Mouse (Mus musculus): ENCODE results near the gene Acvr1. TPM values are rescaled to one million over a fixed set of nuclear protein-coding genes. Genes with fewer than 3 reads are reported as not detected.

Acvr1 gene
- total RNA-seq, 2 experiments from 2014 or later: 12.4 to 16.2 TPM

GRCm38 (mm10) chr2:58403481-58403880 lies 163.5 kb downstream of the Acvr1 start:
- DNase-seq: no peak

DNA sequence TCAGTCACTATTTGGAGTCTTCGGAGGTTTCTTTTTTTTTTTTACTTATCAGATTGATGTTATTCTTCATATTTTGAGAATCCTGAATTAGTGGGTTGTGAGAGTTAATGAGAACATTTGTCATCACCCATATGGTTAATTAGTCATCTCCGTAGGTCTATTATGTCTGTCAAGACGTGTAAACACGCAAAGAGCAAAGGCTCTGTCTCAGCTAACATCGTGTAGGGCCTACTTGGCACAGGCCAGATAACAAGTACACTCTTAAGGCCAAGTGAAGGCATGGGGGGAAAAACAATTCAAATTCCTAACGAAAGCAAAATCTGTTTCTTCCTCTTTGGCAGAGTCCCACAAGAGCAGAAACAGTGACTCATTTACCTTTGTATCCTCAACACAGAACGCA lies 178.4 kb downstream of the Acvr1 start:
- DNase-seq: no peak

GRCm38 (mm10) chr2:58380020-58380419 lies 186.9 kb downstream of the Acvr1 start:
- DNase-seq: no peak

GRCm38 (mm10) chr2:58379475-58379874 lies 187.5 kb downstream of the Acvr1 start:
- no peak for DNase-seq

- no peak for DNase-seq
These were observed 189.4 kb downstream of the Acvr1 start for GRCm38 (mm10) chr2:58377417-58378130.

DNA sequence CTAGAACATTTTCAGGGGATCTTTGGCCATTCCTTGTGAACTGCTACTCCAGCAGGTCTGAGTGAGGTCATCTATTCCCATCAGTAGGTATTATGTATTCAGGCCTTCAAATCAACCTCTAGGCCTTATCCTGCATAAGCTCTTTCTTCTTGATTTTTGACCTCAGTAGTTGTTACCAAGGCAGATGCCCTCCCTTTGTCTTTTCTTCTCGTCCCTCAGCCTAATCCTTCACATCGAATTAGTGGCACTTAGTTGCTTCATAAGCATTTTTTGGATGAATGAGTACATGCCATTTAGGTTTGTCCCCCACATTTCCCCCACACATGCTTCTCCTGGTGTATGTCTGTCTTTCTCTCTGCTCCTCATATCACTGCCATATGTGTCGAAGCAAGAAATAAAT lies 200.8 kb downstream of the Acvr1 start:
- DNase-seq: no peak

GRCm38 (mm10) chr2:58361361-58362046 lies 205.5 kb downstream of the Acvr1 start:
- no peak for DNase-seq

DNA sequence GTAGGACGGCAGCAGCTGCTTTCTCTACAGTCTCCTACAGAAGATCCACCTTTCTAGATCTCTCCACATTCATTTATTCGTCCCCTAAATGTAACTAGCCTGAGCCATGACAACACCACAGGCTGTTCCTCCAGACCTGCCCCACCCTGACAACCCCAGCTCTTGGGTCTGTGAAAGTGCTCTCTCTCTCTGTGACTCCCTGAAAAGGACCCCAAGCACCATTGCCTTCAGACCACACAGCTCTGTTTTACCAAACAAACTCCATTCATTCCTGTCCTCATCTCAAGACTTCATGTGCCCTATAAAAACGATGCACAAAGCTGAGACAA lies 208.9 kb downstream of the Acvr1 start:
- no peak for DNase-seq

DNA sequence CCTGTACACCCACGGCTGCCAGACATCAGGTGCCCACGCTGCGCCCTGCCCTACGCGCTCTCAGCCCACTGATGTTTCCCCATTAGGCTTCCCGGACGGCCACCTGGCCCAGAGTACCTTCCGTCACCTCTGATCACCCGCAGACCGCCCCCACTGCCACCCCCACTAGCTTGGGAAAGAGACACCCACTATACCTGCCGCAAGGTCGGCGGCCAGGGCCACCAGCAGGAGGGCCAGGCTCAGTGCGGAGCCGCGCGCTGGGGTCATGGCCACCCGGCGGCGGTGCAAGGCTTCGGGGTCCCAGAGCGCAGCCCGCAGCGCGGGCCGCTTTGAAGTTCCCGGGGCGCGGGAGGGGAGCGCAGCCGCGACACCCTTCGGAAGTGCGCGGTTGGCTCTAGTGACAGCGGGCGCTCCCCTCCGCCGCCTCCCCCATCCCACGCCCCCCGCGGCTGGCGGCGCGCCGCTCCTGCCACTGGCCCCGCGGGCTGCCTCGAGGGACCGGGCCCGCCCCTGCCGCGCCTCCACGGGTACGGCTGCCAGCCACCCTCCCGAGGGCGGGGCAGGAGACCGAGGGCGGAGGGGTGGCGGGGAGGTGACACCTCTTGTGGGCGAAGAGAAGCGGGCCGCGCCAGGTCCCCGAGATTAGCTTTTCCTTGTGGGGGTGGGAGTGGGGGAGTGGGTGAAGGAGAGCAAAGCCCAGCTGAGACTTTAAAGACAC lies 209.4 kb downstream of the Acvr1 start, which contains the start of gene Acvr1c:
Gene Acvr1c (minus strand): TSS at position 482 of the 718 bp plus-strand sequence.
- DNase-seq: peak; percentile 21

GRCm38 (mm10) chr2:58357068-58357413 lies 209.9 kb downstream of the Acvr1 start:
- no peak for DNase-seq

DNA sequence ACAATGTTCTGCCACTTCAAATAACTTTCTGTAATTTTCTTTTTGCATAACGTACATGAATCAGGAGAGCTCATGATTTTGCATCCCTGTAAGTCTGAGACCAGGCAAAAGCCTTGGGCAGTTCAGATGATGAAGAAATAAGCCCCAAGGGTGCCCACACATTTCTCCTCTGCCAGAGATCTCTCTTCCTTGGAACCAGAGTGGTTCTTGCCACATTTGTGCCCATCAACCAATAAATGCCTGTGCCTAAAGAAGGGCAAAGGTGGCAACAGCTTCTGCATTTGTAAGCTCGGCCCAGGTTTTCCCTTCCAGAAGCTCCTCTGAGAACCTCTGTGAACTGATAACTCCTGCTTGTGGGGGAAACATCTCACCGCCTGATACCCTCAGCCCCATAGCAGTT lies 212.6 kb downstream of the Acvr1 start:
- no peak for DNase-seq

DNA sequence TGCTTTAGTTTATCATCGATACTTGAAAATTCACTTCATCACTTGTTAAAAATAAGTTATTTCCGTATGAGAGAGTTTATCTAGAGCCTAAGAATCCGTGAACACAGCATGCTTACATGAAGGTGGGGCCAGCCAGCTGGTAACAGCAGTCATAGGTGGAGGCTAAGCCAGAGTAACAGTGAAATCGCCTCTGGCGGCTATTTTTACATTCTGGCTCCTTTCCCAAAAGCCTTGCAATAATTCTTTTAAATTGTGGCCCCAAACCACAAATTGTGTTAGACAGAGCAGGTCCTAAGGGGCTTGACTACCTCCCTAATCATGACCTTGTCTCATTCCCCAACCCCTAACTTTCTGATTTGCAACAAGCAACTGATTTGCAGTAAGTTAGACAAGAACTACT lies 214.1 kb downstream of the Acvr1 start:
- no peak for DNase-seq

- no peak for DNase-seq
These were observed 216.3 kb downstream of the Acvr1 start for GRCm38 (mm10) chr2:58350657-58351056.

Other genes with a start within 250 kb of the Acvr1 start
- 1 to 10 TPM in 1 of 2 experiments, under 1 TPM in 1; 0.08 to 4.2 TPM for gene Acvr1c, start 209.3 kb downstream of the Acvr1 start, total RNA-seq (2021)
- not detected for gene Gm17409, start 97.0 kb downstream of the Acvr1 start, total RNA-seq (2021)
- gene Upp2, start 141 bp upstream of the Acvr1 start, total RNA-seq (2021): 1 to 10 TPM; 1.9 to 2.4 TPM